In genomic region chr12:70227121-70227932, GRCm38 (mm10) we compare ENCODE assay signal across 8 mouse cellular contexts. TPM values are rescaled to one million over a fixed set of nuclear protein-coding genes. Genes with fewer than 3 reads are reported as not detected.
DNase-seq lines count a peak whose midpoint lies in the region; ATAC-seq lines count a peak whose summit lies in the region.

No protein-coding gene starts in this region.

- peaks cover 23% of the 10 kb centered on the region for H3K4me1 ChIP-seq in forebrain, embryonic 13.5 days
- peaks cover 12% of the 10 kb centered on the region; the same call in 1 of the 2 replicates for H3K4me1 ChIP-seq in limb, embryonic 12.5 days (replicated peaks)
- H3K4me1 ChIP-seq in midbrain, embryonic 12.5 days, result peaks cover 23% of the 10 kb centered on the region

- no peaks in the 10 kb centered on the region for H3K36me3 ChIP-seq in forebrain, embryonic 13.5 days (ENCODE audit: poor library complexity, severe bottlenecking)
- H3K36me3 ChIP-seq in limb, embryonic 12.5 days, result no peaks in the 10 kb centered on the region
- no peaks in the 10 kb centered on the region for H3K36me3 ChIP-seq in midbrain, embryonic 12.5 days

- DNase-seq in adrenal gland, postnatal 36 days, result peak; percentile 85 to 90
- DNase-seq in heart, postnatal 4 days, result peak; percentile 84
- DNase-seq in spleen, postnatal 36 days (ENCODE audit: low spot score in 2 of 2), result peak; percentile 64 to 72
- DNase-seq in layer of hippocampus, postnatal 36 days, result no peak

- peaks cover 11% of the 10 kb centered on the region; the same call in 1 of the 2 replicates for H3K27me3 ChIP-seq in forebrain, embryonic 13.5 days
- peaks cover 5% of the 10 kb centered on the region for H3K27me3 ChIP-seq in limb, embryonic 12.5 days
- H3K27me3 ChIP-seq in midbrain, embryonic 12.5 days, result peaks cover 43% of the 10 kb centered on the region

- 2% methylated on average over 52 of the region's 52 CpGs for WGBS in forebrain, embryonic 13.5 days
- under 1% methylated on average over 48 of the region's 52 CpGs for WGBS in limb, embryonic 12.5 days
- WGBS in midbrain, embryonic 12.5 days, result 1% methylated on average over 45 of the region's 52 CpGs

- H3K4me3 ChIP-seq in forebrain, embryonic 13.5 days, result peak overlapping the region; percentile 46
- peak overlapping the region; percentile 46 for H3K4me3 ChIP-seq in limb, embryonic 12.5 days (replicated peaks)
- H3K4me3 ChIP-seq in midbrain, embryonic 12.5 days, result peak overlapping the region; percentile 48

- H3K9me3 ChIP-seq in forebrain, embryonic 13.5 days (replicated peaks), result no peaks in the 10 kb centered on the region
- no peaks in the 10 kb centered on the region for H3K9me3 ChIP-seq in limb, embryonic 12.5 days
- H3K9me3 ChIP-seq in midbrain, embryonic 12.5 days, result no peaks in the 10 kb centered on the region

- peak; percentile 23 for ATAC-seq in CD4-positive, CD25-positive, alpha-beta regulatory T cell, adult 4 months
- peak; percentile 78 for ATAC-seq in forebrain, embryonic 13.5 days
- peak; percentile 86 for ATAC-seq in limb, embryonic 12.5 days (ENCODE audit: insufficient number of reproducible peaks, insufficient read depth, low FRiP score, low TSS enrichment, low read depth)
- peak; percentile 79 for ATAC-seq in midbrain, embryonic 12.5 days (ENCODE audit: low FRiP score, low read depth)

- H3K4me2 ChIP-seq in forebrain, embryonic 13.5 days, result peak overlapping the region; percentile 77
- H3K4me2 ChIP-seq in limb, embryonic 12.5 days, result peak overlapping the region; percentile 90
- peak overlapping the region; percentile 86 for H3K4me2 ChIP-seq in midbrain, embryonic 12.5 days (replicated peaks)

- no peak overlapping the region for H3K27ac ChIP-seq in forebrain, embryonic 13.5 days
- H3K27ac ChIP-seq in limb, embryonic 12.5 days, result no peak overlapping the region
- H3K27ac ChIP-seq in midbrain, embryonic 12.5 days (replicated peaks), result no peak overlapping the region

- H3K9ac ChIP-seq in forebrain, embryonic 13.5 days, result peak overlapping the region; percentile 58
- peak overlapping the region; percentile 66 for H3K9ac ChIP-seq in limb, embryonic 12.5 days (replicated peaks)
- H3K9ac ChIP-seq in midbrain, embryonic 12.5 days (replicated peaks), result peak overlapping the region; percentile 60

RNA-seq across cellular contexts. Expression of gene Pygl, which starts 4.0 kb away (rescaled TPM):
- polyA plus RNA-seq in CD4-positive, CD25-positive, alpha-beta regulatory T cell, adult 4 months (2017; shearing (Covaris generic)), result 1 to 10 TPM; 1.1 to 1.2 TPM
- 100 to 1,000 TPM; 128 to 179 TPM for total RNA-seq in adrenal gland, postnatal 36 days (2021)
- polyA plus RNA-seq in forebrain, embryonic 13.5 days (2015; fragmentation: Nextera tagmentation; extraction: Ambion mirVana), result 2.5 and 3.4 TPM in 2 replicates
- 10 to 100 TPM; 13.9 to 15.9 TPM for total RNA-seq in heart, postnatal 4 days (2021)
- polyA plus RNA-seq in limb, embryonic 12.5 days (2016; fragmentation: Nextera tagmentation; extraction: Ambion mirVana), result 8.9 and 9.8 TPM in 2 replicates
- polyA plus RNA-seq in midbrain, embryonic 12.5 days (2016; fragmentation: Nextera tagmentation; extraction: Ambion mirVana), result 6.0 and 6.7 TPM in 2 replicates
- 1 to 10 TPM; 3.4 to 5.8 TPM for total RNA-seq in layer of hippocampus, postnatal 36 days (2021)

Comparison
In these comparisons a context has a peak if more than half of its experiments do, and no peak if none do; other contexts are left out.
1. ATAC-seq: peak in every context shown above with its lines; median percentile 86 in limb, embryonic 12.5 days; 79 in midbrain, embryonic 12.5 days; 78 in forebrain, embryonic 13.5 days; 23 in CD4-positive, CD25-positive, alpha-beta regulatory T cell, adult 4 months.
2. DNase-seq: peak in adrenal gland, postnatal 36 days (2 of 2), heart, postnatal 4 days (single experiment) and spleen, postnatal 36 days (2 of 2); none in layer of hippocampus, postnatal 36 days (0 of 2).
3. Peak in every context shown above with its lines, with median percentiles within 50 percentile points of each other: H3K4me2 ChIP-seq, H3K4me3 ChIP-seq and H3K9ac ChIP-seq.